Mouse (Mus musculus) liver, postnatal 0 days (tissue): ENCODE measurements around the gene Apela.

ENCODE experiments used
- CTCF ChIP-seq: sonication (generic); IDR thresholded peaks from 2 replicates; pipeline ENCODE4 v1.5.1; 2016; ENCODE audit warnings: antibody characterized with exemption, low read depth
- EP300 ChIP-seq: IDR thresholded peaks from 2 replicates; pipeline ENCODE4 v1.6.1; 2016; ENCODE audit warnings: antibody characterized with exemption, low read depth, mild to moderate bottlenecking

- TF ChIP-seq CTCF (no peak), EP300 (no peak)
These were observed 4.1 kb downstream of the Apela start for GRCm38 (mm10) chr8:65033056-65033455.
